Mouse (Mus musculus) myocyte (in vitro differentiated cells): ENCODE measurements around the gene Syt1.

ENCODE experiments used
- E2F4 ChIP-seq: IDR thresholded peaks from one replicate; pipeline ENCODE4 v1.6.1; 2011; ENCODE audit warnings: mild to moderate bottlenecking, control low read depth, moderate library complexity; ENCODE audit not compliant: insufficient read depth
- TCF12 ChIP-seq: IDR thresholded peaks from one replicate; pipeline ENCODE4 v1.6.1; 2011; ENCODE audit warnings: mild to moderate bottlenecking, control low read depth; ENCODE audit not compliant: poor library complexity, insufficient read depth, severe bottlenecking

- TF ChIP-seq E2F4 (no peak), TCF12 (no peak)
Measured at GRCm38 (mm10) chr10:108677053-108677452, 333.7 kb downstream of the Syt1 start.
